Mouse (Mus musculus) olfactory bulb, adult 2 months (tissue): Measurements from ENCODE around the gene Slc25a18.

ENCODE experiments used
- CTCF ChIP-seq: fragments of 200-500 bp; IDR thresholded peaks from 2 replicates; pipeline ENCODE4 v1.5.1; 2012; ENCODE audit warnings: low read depth, mild to moderate bottlenecking, low read length, moderate library complexity; ENCODE audit not compliant: insufficient read depth
- POLR2A ChIP-seq: fragments of 200-500 bp; IDR thresholded peaks from 2 replicates; pipeline ENCODE4 v1.6.1; 2012; ENCODE audit warnings: mild to moderate bottlenecking, low read depth, low read length, moderate library complexity; ENCODE audit not compliant: insufficient read depth

DNA sequence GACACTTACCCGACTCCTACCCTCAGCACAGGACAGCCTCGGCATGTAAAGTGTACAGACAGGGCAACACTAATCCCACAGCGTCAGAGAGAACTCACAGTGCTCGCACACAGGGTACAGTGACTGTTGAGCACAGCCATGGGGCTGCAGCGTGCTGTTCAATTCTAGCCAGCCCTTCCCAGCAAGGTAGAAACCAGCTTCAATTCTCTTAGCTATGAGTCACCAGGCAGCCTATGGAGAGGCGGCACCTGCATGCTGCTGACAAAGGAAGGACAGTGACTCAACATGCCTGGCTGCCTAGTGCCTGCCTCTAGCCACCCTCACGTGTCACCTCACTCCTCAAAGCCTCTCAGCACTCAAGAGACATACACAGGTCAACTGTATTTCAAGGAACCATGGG lies 24.6 kb downstream of the Slc25a18 start:
- TF ChIP-seq CTCF (no peak), POLR2A (no peak)
